Mouse (Mus musculus) natural killer cell, adult 2 months (primary cell): Measurements from ENCODE around the gene Lkaaear1.

Experiments used
- DNase-seq, 2 experiments: peaks; one replicate each; pipeline ENCODE4 v3.0.0; 2022; ENCODE audit warnings: low spot score in 2 of 2

The Lkaaear1 gene

GRCm38 (mm10) chr2:181698241-181698640 is at the start of gene Lkaaear1:
Lkaaear1 (minus strand) TSS chr2:181698442.
- DNase-seq = no peak

- DNase-seq = no peak
These were observed 31.8 kb upstream of the Lkaaear1 start for GRCm38 (mm10) chr2:181730051-181730450.

GRCm38 (mm10) chr2:181727659-181728262 is 29.5 kb upstream of the Lkaaear1 start:
- no peak for DNase-seq

- no peak for DNase-seq
These were observed 24.0 kb upstream of the Lkaaear1 start for GRCm38 (mm10) chr2:181722213-181722612.

GRCm38 (mm10) chr2:181721200-181721599 is 23.0 kb upstream of the Lkaaear1 start:
- DNase-seq = no peak

GRCm38 (mm10) chr2:181720061-181720460 is 21.8 kb upstream of the Lkaaear1 start:
- no peak for DNase-seq

GRCm38 (mm10) chr2:181716991-181717390 is 18.7 kb upstream of the Lkaaear1 start:
- DNase-seq = no peak

GRCm38 (mm10) chr2:181715382-181715781 is 17.1 kb upstream of the Lkaaear1 start:
- DNase-seq = no peak

GRCm38 (mm10) chr2:181714903-181715326 is 16.7 kb upstream of the Lkaaear1 start, which contains the start of gene Oprl1:
Oprl1 (plus strand) TSS chr2:181715016.
- no peak for DNase-seq

GRCm38 (mm10) chr2:181713749-181714148 is 15.5 kb upstream of the Lkaaear1 start:
- DNase-seq = no peak

GRCm38 (mm10) chr2:181706668-181707067 is 8.4 kb upstream of the Lkaaear1 start:
- peak; percentile 18 to 53 for DNase-seq

GRCm38 (mm10) chr2:181696801-181697420 is 1.3 kb downstream of the Lkaaear1 start:
- DNase-seq = no peak

- no peak for DNase-seq
These were observed 2.5 kb downstream of the Lkaaear1 start for GRCm38 (mm10) chr2:181695776-181696175.

- no peak for DNase-seq
These were observed 3.7 kb downstream of the Lkaaear1 start for GRCm38 (mm10) chr2:181694581-181694980.

GRCm38 (mm10) chr2:181693339-181694280 is 4.6 kb downstream of the Lkaaear1 start, which contains the start of gene Rgs19:
Rgs19 (minus strand) TSS chr2:181693977.
- DNase-seq = peak; percentile 85 to 90

GRCm38 (mm10) chr2:181692304-181692703 is 5.9 kb downstream of the Lkaaear1 start:
- no peak for DNase-seq

- DNase-seq = peak in 1 of 2 experiments; percentile 34
These were observed 6.7 kb downstream of the Lkaaear1 start for GRCm38 (mm10) chr2:181691571-181691970.

GRCm38 (mm10) chr2:181691083-181691482 is 7.2 kb downstream of the Lkaaear1 start:
- no peak for DNase-seq

GRCm38 (mm10) chr2:181689466-181690160 is 8.6 kb downstream of the Lkaaear1 start:
- DNase-seq = no peak

- DNase-seq = no peak
These were observed 10.7 kb downstream of the Lkaaear1 start for GRCm38 (mm10) chr2:181687586-181687985.

GRCm38 (mm10) chr2:181685686-181686085 is 12.6 kb downstream of the Lkaaear1 start:
- DNase-seq = no peak

GRCm38 (mm10) chr2:181684713-181685112 is 13.5 kb downstream of the Lkaaear1 start:
- DNase-seq = no peak
